Mouse (Mus musculus) embryo, embryonic 9.5 days (tissue): ENCODE data around the gene Gtpbp8.

Source experiments
- DNase-seq: peaks from one replicate; pipeline ENCODE4 v3.0.0-alpha.2; 2017; ENCODE audit errors: extremely low spot score

The Gtpbp8 gene

DNA sequence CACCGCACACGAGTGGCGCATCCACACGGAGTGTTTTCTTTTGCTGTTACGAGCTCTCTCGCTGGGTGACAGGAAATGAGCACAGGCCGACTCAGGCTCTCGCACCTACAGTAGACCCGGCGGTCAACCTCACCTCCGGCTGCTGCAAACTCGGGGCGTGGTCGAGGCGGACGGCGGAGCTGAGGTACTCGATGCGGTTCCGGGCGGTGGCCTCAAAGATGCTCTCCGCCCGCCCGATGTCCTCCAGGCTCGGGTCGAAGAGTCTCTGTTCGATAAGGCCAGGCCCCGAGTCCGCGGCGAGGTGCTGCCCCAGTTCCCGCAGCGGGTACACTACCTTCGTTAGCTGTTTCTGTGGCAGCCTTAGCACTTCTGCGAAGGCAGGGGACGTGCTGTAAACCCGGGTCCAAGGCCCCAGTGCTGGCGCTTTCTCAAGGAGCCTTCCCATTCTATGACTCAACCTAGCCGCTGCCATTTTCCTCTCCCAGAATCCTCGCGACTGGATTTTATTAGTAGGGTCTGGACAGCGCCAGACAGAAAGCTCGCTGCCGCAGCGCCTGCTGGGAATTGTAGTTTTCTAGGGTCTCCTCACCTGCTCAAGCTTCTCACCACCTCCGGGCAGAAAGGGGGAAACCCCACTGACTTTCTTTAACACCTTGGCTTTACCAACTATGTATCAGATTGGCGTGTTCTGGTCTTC, at the start of gene Gtpbp8:
TSS of gene Gtpbp8 (minus strand) at position 498 of the 697 bp plus-strand sequence.
- peak; percentile 88 for DNase-seq

DNA sequence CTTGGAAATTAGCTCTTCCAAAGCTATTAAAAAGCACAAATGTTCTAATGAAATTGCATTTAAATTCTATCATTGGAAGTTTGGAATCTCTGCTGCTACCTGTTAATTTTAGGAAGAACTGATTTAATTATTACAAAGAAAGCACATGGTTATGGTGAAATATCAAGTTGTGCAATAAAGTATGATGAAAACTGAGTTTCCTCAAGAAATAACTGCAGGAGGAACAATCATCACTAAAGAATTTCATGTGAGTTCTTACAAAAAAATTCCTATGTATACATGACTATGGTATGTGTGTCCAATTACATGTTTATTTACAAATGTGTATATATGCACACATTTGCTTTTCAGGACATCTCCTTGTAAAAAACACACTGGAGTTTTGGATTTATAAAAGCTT, 48.3 kb upstream of the Gtpbp8 start:
- no peak for DNase-seq

DNA sequence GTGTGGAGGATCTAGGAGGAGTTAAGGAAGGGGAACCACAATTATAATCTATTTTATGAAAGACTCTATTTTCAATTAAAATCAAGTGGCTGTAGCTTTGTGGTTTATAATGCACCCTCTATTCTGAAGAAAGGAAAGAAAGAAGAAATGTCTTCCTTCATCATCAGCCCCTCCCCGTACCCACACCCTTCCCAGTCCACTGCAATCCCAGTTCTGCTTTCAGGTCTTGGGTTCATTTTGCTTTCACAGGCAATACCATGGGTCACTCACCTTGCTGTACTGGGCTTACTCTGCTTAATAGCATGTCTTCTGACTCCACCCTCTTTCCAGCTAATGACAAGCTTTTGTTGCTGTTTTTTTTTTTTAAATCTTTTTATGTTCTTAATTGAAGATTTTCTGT, 40.8 kb upstream of the Gtpbp8 start:
- no peak for DNase-seq

DNA sequence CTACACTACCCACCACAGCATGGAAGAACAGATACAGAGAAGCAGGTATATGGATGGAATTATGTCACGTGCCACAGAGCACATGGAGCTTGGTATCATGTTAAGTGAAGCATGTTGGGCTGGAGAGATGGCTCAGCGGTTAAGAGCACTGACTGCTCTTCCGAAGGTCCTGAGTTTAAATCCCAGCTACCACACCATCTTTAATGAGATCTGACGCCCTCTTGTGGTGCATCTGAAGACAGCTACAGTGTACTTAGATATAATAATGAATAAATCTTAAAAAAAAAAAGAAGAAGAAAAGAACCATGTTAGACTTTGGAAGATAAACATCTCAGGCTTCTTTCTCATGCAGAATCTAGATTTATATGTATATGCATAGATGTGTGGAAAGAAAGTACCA, 34.6 kb upstream of the Gtpbp8 start:
- DNase-seq: no peak

DNA sequence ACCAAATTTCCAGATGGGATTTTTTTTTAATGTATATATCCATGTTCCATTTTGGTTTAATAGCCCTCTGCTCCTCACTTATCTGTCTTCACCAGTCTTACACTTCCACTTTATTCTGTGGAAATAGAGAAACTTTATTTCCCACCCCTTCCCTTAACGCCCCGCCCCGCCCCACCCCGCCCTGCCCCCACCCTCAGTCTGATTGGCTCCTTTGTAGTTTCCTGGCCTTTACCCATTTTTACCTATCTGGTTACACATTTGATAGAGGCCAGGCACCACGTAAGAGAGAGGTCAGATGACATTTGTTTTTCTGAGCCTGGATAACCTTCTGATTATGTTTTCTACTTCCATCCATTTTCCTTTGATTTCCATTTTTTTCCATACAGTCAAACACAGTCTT, 33.3 kb upstream of the Gtpbp8 start:
- DNase-seq: no peak

DNA sequence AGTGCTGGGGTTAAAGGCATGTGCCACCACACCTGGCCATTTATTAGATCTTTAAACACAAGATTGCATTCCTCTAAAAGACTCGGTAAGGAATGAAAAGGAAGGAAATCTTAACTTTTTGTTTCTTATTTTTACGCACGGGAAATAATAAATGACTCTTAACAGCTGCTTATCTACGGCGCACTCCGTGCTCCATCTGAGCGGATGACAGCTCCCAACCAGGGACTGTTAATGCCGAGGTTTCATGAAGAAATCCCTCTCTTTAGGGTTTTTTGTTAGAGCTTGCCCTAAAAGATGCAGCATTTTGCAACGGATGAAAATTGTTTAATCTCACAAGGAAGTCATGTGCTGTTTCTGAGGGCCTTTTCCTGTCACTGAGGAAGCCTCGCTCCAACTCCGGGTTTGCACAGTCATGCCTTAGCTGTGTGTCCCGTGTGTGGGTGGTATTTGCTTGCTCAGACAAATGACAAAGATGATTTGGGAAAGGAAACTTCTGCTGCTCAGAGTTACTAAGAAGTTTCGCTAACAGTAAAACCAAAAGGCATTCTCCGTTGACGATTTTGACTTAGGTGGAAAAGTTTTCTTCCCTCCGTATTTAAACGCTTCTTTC, 32.5 kb upstream of the Gtpbp8 start:
- no peak for DNase-seq

DNA sequence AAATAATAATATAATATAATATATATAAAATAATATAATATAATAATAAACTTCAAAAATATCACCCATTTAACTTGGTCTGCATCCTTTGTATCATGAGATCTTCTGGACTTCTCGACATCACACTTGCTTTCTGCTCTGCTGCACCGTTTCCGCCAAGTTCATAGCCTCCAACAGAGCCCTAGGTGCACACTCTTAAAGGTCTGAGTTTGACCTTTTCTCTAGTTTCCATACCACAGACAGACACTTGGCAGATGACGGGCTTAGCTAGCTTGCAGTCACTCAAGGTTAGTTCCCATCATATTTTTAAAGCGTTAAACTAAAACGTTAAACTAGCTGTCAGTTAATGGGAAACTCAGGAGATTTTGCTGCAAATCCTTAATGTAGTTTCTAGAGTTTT, 28.0 kb upstream of the Gtpbp8 start:
- no peak for DNase-seq

DNA sequence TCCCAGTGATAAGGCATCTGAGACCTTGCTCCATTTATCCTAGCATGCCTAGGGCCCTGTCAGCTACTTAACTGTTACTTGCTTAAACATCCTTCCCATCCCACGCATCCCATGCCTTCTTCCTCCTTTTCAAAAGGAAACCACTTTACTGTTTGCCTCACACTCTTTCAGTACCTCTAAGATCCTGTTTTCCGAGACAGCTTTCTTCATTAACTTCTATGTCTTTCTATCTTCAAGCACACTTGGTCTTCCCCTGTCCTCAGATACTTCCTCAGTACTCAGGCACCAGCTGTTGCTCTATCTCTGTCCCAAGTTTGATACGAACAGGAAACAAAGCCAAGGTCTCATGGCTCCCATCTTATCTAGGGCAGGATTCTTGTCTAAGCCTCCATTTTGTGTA, 27.5 kb upstream of the Gtpbp8 start:
- no peak for DNase-seq

DNA sequence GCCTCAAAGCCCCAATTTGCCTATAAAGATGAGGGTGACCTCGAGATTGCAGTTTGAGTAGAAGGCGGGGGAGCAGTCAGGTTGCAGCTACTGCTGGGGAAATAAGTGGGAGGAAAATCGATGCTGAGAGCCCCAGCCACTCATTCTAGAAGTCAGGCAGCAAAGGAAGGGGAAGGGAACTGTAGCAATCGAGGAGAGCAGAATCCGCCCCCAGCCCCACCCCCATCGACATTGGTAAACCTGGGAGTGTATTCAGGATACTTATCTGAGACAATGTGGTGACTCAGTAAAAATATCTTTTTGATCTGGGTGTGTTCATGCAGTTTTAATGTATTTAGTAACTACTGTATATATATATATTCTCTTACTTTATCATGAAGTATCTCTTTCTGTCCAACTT, 26.4 kb upstream of the Gtpbp8 start:
- DNase-seq: no peak

DNA sequence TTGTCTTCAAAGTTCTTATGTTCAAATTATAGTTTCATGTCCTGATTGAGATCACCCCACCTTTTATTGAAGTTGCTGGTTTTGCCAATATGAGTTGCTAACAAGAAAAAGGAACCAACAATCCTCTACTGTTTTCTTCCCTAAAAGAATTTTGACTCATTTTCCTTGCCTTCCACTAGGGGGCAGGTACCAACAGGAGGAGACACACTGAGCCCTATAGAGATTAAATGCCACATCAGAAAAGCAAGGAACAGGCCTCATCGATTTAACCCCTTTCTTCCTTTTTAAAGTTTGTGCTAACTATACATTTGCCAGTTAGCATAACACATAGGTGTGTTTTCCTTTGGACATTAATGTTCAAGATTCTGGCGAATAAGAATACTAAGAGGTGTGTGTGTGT, 21.8 kb upstream of the Gtpbp8 start:
- DNase-seq: peak; percentile 18

DNA sequence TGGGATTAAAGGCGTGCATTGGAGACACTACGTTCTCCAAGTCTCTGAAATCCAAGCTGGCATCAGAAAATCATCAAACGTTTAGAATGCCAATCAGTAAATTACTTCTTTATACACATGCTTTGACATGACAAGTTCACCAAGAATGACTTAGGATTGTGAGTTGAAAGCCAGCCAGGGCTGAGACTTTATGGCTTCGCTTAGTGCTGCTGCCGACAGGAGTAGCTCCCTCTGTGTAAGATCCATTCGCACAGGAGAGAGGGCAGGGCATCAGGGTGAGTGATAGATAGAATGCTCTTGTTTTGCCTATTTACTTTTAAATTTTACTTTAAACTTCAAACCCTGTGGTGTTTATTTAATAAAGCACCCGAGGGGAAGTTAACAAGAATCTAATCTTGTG, 21.3 kb upstream of the Gtpbp8 start:
- no peak for DNase-seq

DNA sequence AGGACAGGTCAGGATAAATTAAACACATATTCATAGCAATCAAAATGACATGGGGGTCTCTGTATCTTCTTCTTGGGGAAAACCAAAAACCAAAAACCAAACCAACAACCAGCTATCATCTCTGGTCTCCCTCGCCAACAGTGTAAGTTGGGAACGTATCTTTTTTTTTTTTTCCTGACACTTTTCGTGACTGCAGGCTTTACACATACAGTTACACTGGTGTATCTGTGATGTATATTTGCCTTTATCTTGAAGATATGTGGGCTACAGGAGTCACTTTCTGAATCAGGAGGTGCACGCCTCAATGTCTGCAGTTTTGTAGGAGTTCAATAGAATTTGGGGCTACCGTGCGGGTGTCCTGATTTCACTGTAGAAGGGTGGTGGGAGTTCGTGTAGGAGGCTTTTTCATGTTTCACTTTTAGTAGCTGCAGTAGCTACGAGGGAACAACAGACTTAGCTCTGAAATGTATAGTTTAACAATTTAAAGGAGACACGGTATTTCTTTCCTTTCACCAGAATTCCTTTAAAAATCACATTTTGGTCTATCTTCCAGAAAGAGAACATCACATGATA, 20.2 kb upstream of the Gtpbp8 start:
- DNase-seq: no peak

DNA sequence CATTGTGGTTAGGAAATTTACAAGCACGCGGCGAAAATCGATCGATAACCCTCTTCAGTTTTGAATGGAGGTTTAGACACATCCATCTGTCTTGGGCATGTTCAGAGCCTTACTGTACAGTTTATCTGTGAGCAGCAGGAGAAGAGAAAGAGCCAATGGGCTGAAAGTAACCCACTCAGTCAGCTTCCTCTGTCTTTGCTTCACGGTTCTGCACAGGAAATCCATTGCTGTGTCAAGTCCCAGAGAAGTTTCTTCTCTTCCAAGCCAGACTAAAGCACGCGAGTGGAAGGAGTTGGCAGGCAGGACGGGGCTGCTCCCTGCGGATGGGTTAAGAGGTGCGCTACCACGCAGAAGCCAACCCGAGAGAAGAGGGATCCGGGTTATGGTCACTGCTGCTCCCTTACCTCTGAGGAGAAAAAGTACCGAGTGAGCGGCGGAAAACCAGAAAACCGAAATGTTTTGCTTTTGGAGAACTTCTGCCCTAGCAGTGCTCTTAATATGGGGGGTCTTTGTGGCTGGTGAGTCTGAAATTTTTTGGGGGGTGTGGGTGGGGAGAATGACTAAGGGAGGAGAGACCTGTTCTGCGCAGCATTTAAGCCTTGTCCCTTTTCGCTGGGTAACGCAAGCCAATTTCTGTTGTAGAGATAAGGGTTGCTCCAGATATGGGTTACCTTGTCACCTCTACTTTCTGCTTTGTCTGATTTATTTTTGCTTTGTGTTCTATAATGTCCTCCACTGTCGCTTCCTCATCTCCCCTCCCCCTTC, 19.6 kb upstream of the Gtpbp8 start, which contains the start of gene Cd200r1:
TSS of gene Cd200r1 (plus strand) at position 182 of the 765 bp plus-strand sequence.
- DNase-seq: no peak

DNA sequence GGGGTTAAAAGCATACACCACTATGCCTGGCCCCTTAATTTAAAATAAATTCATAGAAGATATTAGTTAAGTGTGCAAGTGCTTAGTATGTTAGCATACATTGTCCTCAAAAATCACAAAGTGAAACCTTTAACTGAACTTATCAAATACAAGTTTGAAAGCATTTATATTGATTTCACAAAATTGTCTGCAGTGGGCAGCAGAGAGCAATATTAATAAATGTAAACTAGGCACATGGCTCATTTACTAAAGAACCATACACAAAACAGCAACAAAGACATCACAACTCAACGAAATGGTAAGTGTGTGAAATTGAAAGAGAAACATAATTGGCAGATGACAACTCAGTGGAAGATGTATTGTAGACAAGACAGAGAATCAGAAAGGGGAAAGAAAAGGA, 15.6 kb upstream of the Gtpbp8 start:
- no peak for DNase-seq

DNA sequence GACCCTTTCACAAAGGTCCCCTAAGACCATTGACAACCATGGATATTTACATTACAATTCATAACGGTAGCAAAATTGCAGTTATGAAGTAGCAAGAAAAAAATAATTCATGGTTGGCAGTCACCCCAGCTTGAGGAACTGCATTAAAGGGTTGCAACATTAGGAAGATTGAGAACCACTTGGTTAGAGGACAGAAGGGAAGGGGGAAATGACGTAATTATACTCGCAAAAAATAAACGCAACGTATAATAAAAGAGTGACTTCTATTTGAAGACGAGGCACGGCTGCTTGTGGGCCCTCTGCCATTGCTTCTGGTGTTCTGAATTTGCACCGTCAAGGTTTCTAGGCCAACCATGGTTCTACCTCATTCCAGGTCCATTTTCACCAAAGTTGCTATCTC, 11.5 kb upstream of the Gtpbp8 start:
- no peak for DNase-seq

DNA sequence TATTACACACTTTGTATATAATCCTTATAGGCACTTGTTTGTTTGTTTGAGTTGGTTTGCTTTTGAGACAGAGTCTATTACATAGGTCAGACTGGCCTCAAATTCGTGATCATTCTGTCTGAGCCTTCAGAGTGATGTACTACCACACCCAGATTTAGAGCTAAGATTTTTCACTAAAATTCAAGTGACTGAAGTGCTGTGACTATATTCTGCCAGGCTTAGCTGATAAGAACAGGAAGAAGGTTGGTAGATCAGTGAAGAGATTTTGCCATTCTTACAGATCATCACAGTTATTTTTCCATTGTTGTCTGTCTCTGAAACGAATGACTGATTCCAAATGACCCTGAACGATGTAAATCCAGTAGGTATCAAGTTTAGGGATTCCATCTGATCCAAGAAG, 1.8 kb upstream of the Gtpbp8 start:
- no peak for DNase-seq

DNA sequence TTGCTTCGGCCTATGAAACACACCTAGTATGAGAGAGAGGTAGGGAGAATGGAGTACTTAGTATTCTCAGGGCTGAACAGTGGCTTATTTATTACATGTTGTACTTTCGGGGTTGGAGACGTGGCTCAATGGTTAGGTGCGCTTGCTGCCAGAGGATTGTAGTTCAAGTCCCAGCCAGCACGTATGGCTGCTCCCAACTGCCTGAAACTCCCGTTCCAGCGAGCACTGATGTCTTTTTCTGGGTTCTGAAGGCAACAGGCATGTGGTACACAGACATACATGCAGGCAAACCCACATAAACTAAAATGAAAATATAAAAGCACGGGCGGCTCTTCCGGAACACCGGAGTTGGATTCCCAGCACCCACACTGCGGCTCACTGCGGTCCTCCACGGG, 695 bp downstream of the Gtpbp8 start:
- no peak for DNase-seq

DNA sequence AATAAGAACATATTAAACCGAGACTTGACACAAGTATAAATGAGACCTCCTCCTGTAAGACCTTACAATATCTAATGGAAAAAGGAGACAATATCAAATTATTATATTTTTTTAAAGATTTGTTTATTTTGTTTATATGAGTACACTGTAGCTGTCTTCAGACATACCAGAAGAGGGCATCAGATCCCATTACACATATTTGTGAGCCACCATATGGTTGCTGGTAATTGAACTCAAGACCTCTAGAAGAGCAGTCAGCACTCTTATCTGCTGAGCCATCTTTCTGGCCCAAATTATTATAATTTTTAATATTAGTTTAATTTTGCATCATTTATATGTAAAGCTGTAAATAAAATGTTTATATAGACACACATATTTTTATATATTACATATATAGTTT, 3.4 kb downstream of the Gtpbp8 start:
- DNase-seq: no peak

DNA sequence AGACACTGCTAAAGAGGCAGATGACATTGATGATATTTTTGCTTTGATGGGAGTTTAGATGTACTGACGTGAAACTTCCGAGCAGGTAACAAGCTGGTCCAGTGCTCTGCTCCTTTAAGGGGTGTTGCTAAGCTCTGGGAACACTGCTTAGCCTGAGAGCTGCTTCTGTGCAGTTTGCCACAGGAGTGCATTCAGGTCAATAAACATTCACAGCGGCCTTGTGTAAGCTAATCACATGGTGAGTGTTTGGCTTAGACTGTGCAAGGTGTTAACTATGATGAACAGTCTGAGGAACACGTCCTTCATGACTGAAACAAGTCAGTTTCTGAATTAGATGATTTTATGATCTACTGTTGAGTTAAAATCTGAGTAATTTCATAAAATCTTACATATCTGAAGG, 10.0 kb downstream of the Gtpbp8 start:
- DNase-seq: no peak

DNA sequence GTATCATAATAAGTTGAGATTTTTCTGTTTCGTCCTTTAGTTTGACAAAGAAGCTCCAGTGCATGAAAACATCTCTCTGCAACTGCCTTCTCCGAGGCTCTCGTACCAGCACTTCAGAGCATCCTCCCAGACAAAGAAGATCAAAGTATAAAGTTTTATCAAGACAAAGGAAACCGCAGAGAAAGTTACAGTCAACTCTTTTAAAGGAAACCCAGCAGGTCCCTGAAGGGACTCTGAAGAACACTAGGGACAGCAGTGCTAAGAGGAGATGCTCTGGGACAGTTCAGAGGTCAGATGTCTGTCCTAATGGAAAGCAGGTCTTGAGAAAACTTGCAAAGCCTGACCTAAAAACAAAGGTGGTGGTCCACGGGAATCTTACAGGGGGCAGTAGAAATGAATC, 10.5 kb downstream of the Gtpbp8 start:
- no peak for DNase-seq

DNA sequence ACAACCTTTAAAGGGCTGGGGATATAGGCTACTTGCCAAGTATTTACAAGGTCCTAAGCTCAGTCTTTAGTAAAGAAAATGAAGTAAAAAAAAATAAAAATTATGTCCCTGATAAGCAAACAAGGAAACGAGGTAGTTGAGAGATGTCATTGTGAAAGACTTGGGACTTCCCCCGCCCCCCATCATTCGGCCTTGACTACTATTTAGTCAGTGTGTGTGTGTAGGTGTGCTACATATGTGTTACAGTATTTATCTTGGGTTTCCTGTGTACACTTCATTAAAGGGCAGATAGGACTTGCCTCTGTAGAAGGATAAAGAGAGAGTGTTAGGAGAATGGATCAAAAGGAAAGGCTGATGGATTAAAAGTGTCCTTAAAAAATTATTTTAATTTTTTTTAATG, 12.1 kb downstream of the Gtpbp8 start:
- no peak for DNase-seq

DNA sequence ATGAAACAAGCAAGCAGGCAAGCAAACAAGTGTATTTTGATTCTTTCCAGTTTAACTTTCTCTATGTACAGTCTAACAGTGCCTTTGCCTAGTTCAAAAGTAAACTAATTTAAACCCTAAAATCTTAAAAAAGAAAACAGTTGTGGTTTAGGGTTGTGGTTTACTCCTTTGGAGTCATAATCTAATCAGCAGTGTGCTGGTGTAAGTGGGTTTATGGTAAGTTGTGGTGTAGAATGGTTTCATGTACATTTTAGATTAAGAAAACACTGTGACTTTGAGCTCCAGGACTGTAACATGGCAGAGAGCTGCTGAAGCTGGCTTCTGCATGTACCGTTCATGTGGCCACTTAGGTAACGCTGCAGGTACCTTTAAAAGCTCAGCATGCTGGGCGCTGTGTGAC, 18.6 kb downstream of the Gtpbp8 start:
- DNase-seq: no peak
